Mouse (Mus musculus): ENCODE data around the gene 4930564D02Rik.

GRCm38 (mm10) chr3:105055666-105056065, 11.0 kb upstream of the 4930564D02Rik start:
- TF ChIP-seq POLR2A (IDR thresholded peaks at IDR 0.05; ENCODE audit: control insufficient read depth, extremely low read depth, insufficient read depth, low read length, poor library complexity) (no peak), CTCF (IDR thresholded peaks at IDR 0.05; ENCODE audit: borderline replicate concordance, control insufficient read depth, extremely low read depth, insufficient read depth, low read length, poor library complexity) (no peak)

Measured in thymus, adult 2 months (tissue).